Mouse (Mus musculus) embryonic stem cell, embryonic (primary cell): ENCODE results near the gene Dnm1l.
"Not testable (repeated sequence)": the region's sequence is repeated elsewhere in the genome, so short reads cannot be mapped to it uniquely, and the experiment has no call there.

Experiments used
- CTCF ChIA-PET, 4 experiments: fragments of 300-600 bp in 2 of 4; fragments of 350-600 bp in 2 of 4; sonication (Branson Sonifier 250); formaldehyde crosslinking; loops; one replicate each; lab custom pipeline; 2022; ENCODE audit warnings: inconsistent platforms in 2 of 4; lab: Charles Lee
- POLR2A ChIA-PET, 4 experiments: fragments of 300-600 bp in 2 of 4; fragments of 350-600 bp in 2 of 4; sonication (Branson Sonifier 250); formaldehyde crosslinking; loops; one replicate each; lab custom pipeline; 2022; ENCODE audit warnings: antibody characterized with exemption in 4 of 4, inconsistent platforms in 1 of 4; lab: Charles Lee

The Dnm1l gene

DNA sequence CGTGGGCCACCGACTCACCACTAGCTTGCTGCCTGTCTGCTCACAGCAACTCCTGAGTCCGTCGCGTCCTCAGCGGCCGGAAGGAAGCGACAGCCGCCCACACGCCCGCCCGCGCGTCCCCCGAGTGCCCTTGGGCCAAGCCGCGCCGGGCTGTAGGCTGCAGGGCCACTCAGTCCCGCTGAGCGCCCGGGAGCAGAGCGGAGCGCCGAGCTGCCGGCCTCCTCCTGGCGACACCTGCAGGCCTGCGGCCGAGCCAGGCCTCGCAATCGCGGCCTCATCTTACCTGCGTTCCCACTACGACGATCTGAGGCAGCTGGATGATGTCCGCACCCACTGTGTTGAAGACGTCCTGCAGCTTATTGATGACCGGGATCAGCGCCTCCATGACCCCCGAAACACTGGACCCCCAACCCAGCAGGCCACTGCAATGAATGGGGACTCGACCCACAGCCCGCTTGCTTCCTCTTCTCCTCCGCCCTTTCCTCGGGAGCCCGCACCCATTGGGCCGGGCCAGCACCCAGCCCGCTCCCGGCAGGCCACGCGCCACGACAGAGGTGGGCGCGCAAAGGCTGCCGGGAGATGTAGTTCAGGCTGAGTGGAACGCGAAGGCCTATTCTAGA, at the start of gene Dnm1l:
Gene Dnm1l, minus strand, starts transcription at position 479 of the 620 bp plus-strand sequence.
- POLR2A ChIA-PET = interaction anchor here (0.5 to 3.1 kb wide), 34 partner anchors 9 to 722 kb away, joined by 3 to 19 read pairs (median 4); partner anchors contain the start of genes Igll1 (in 1 of the 4) and Mzt2 (in 1 of the 4)
- CTCF ChIA-PET = interaction anchor here in 2 of 4 experiments (0.8 to 0.9 kb wide), 2 partner anchors 9 to 93 kb away, joined by 3 read pairs; no protein-coding TSS in a partner anchor

DNA sequence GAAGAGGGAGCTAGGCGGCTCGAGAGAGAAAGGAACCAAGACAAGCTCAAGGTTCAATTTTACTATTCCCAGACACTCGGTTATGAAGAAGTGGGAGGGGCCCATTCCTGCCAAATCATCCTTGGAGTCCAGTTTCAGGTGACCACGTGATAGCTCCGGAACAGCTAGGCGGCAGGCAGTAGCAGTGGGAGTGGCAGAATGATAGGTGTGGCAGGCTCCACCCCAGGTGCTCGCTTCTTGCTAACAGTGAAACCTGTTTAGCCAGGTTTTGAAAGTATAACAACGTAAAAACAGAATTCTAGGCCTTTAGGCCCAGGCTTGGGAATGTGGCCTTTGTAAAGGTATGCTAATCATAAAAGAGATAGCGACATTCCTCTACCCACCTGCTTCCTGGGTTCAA, 8.5 kb upstream of the Dnm1l start:
- POLR2A ChIA-PET = interaction anchor here in 3 of 4 experiments (0.9 to 2.2 kb wide), 5 partner anchors 8 to 155 kb away, joined by 3 to 16 read pairs (median 5); partner anchors contain the start of gene Dnm1l (in 3 of the 3)
- CTCF ChIA-PET = not testable (repeated sequence)

DNA sequence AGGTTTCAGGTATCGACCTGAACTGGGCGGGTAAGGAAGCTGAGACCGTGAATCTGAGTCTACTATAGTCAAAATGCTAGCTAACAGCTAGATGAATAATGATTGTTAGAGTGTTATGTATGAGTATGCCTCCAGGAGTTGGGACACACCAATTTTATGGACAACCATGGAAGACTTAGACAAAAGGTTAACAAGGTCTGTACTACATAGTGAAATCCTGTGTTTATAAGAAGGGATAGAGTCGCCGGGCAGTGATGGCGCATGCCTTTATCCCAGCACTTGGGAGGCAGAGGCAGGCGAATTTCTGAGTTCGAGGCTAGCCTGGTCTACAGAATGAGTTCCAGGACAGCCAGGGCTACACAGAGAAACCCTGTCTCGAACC, 333 bp upstream of the Dnm1l start:
- POLR2A ChIA-PET = interaction anchor here in 3 of 4 experiments (0.8 to 3.1 kb wide), 19 partner anchors 8 to 722 kb away, joined by 3 to 19 read pairs (median 4); partner anchors contain the start of genes Igll1 (in 1 of the 3) and Mzt2 (in 1 of the 3)

DNA sequence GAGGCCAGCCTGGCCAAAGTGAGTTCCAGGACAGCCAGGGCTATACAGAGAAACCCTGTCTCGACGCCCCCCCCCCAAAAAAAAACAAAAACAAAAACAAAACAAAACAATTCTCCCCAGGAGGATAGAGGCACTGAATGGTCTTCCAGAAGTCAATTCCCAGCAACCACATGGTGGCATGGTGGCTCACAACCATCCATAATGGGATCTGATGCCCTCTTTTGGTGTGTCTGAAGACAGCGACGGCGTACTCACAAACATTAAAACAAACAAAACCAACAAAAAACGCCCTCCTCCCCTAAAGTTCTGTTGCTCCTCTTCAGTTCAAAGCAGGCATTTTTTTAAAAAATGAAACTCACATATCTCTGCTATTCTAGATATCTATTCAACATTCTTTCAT, 851 bp downstream of the Dnm1l start:
- ChIA-PET CTCF (interaction anchor here in 1 of 4 experiments (0.8 kb wide), 1 partner anchor 9 kb away, joined by 3 read pairs; no protein-coding TSS in a partner anchor), POLR2A (interaction anchor here (0.6 to 3.1 kb wide), 26 partner anchors 9 to 721 kb away, joined by 3 to 19 read pairs (median 4); partner anchors contain the start of genes Igll1 (in 1 of the 4) and Mzt2 (in 1 of the 4))

More for the DNA sequence above, 333 bp upstream of the Dnm1l start:
- CTCF ChIA-PET = interaction anchor here in 1 of 4 experiments (0.9 kb wide), 1 partner anchor 92 kb away, joined by 3 read pairs; no protein-coding TSS in a partner anchor

GRCm38 (mm10) chr16:16346420-16346819, 12.3 kb downstream of the Dnm1l start:
- ChIA-PET POLR2A (interaction anchor here in 2 of 4 experiments (1.2 to 2.2 kb wide), 3 partner anchors 12 to 42 kb away, joined by 4 to 13 read pairs (median 9); partner anchors contain the start of genes Dnm1l (in 2 of the 2) and Yars2 (in 1 of the 2)), CTCF (no interaction called here)

DNA sequence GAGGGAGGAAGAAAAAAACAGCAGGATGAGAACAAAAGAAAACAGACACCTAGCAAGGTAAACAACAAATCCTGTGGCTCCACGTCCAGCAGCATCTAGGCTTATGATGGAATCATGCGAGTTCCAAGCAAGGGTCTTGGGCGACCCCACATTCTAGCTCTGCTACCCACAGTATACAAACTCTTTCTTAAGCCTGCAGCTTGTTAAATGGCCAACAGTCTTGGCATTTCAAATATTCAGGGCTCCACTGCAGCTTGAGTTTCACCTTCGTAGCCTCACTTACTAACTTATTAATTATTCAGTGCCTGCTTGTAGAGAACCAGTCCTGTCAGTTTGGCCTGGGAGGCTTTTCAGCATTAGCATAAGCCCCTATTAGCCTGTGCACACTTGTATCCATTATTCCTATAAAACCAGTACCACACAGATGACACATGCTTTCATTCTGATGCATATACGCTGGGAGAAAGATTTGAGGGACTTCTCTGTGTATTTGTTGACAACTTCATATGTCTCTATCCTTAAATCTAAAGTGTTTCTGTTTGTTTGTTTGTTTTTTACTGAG, 32.9 kb downstream of the Dnm1l start:
- CTCF ChIA-PET = no interaction called here
- POLR2A ChIA-PET = interaction anchor here in 1 of 4 experiments (4.3 kb wide), 1 partner anchor 17 kb away, joined by 20 read pairs; no protein-coding TSS in a partner anchor

DNA sequence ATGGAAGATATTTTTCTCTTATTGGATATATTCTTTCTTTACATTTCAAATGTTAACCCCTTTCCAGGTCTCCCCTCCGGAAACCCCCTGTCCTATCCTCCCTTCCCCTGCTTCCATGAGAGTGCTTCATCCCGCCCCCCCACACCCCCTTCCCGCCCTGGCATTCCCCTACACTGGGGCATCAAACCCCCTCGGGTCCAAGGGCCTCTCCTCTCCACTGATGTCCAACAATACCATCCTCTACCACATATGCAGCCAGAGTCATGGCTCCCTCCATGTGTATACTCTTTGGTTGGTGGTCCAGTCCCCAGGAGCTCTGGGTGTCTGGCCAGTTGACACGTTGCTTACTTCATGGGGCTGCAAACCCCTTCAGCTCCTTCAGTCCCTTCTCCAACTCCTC, 47.4 kb downstream of the Dnm1l start:
- CTCF ChIA-PET = interaction anchor here in 1 of 4 experiments (0.6 kb wide), 1 partner anchor 734 kb away, joined by 4 read pairs; no protein-coding TSS in a partner anchor
- POLR2A ChIA-PET = interaction anchor here in 2 of 4 experiments (0.8 to 1.7 kb wide), 7 partner anchors 8 to 653 kb away, joined by 3 to 10 read pairs (median 3); partner anchors contain the start of genes Dnm1l (in 1 of the 2) and Yars2 (in 1 of the 2)

DNA sequence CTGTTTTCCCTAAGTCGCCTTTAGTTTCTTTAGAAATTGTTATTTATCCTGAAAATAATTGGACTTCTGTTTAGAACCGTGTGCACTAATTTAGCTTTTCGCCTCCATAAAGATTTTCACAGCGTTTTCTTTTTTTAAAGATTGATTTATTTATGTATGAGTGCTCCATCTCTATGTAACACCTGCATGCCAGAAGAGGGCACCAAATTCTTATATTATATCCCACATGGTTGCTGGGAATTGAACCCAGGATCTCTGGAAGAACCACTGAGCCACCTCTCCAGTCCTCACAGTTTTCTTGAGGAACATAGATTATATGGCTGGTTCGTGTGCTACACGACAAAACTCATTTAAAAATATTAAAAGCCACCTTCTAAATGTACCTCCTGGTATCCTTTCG, 54.9 kb downstream of the Dnm1l start:
- CTCF ChIA-PET = interaction anchor here in 2 of 4 experiments (0.8 to 1.0 kb wide), 2 partner anchors 89 to 281 kb away, joined by 3 read pairs; no protein-coding TSS in a partner anchor
- POLR2A ChIA-PET = interaction anchor here (0.6 to 4.6 kb wide), 52 partner anchors 8 to 667 kb away, joined by 3 to 27 read pairs (median 4); partner anchors contain the start of genes Pkp2 (in 3 of the 4), Dnm1l (in 1 of the 4), Fgd4 (in 1 of the 4) and Ppm1f (in 1 of the 4)

DNA sequence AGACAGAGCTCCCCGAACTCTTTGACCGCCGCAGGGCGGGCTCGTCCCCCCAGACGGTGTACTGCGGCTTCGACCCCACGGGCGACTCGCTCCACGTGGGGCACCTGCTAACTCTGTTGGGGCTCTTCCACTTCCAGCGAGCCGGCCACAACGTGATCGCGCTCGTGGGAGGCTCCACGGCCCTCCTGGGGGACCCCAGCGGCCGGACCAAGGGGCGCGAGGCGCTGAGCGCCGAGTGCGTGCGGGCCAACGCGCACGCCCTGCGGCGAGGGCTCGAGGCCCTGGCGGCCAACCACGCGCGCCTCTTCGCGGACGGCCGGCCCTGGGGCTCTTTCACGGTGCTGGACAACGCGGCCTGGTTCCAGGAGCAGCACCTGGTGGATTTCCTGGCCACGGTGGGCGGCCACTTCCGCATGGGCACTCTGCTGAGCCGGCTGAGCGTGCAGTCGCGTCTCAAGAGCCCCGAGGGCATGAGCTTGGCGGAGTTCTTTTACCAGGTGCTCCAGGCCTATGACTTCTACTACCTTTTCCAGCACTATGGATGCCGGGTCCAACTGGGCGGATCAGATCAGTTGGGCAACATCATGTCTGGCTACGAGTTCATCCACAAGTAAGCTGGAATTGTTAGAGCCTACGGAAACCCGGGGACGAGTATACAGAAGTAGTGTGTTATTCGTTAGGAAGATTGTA, 55.5 kb downstream of the Dnm1l start:
- POLR2A ChIA-PET = interaction anchor here (0.6 to 4.6 kb wide), 56 partner anchors 8 to 943 kb away, joined by 3 to 27 read pairs (median 4); partner anchors contain the start of genes Pkp2 (in 3 of the 4), Dnm1l (in 1 of the 4), Fgd4 (in 1 of the 4) and Ppm1f (in 1 of the 4)
- CTCF ChIA-PET = interaction anchor here in 3 of 4 experiments (0.5 to 1.4 kb wide), 4 partner anchors 88 to 415 kb away, joined by 3 to 4 read pairs (median 3); no protein-coding TSS in a partner anchor

- POLR2A ChIA-PET = interaction anchor here (0.6 to 4.6 kb wide), 41 partner anchors 8 to 944 kb away, joined by 3 to 27 read pairs (median 5); partner anchors contain the start of genes Pkp2 (in 2 of the 4), Dnm1l (in 1 of the 4) and Ppm1f (in 1 of the 4)
- CTCF ChIA-PET = interaction anchor here in 3 of 4 experiments (0.6 to 1.4 kb wide), 3 partner anchors 87 to 415 kb away, joined by 3 to 4 read pairs (median 3); no protein-coding TSS in a partner anchor
These were observed 56.2 kb downstream of the Dnm1l start, which contains the start of gene Yars2 for GRCm38 (mm10) chr16:16302369-16303137. Gene Yars2 (plus strand): TSS chr16:16302965.

DNA sequence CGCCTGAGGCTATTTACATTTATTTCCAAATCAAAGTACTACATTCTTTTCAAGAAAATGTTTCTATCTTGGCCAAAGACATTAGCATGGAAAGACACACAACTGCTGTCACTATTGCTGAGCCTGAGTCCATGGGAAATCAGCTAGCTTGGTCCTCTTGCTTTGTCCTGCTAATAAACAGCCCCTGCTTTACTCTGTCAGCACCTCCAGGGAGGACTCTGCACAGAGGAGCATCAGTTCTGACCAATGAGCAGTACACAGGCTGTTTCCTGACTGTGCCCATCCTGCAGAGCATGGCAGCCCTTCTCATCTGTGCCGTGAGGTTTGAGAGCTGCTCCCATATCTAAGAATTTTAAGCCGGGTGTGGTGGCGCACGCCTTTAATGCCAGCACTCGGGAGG, 85.0 kb downstream of the Dnm1l start:
- ChIA-PET CTCF (no interaction called here), POLR2A (interaction anchor here in 3 of 4 experiments (0.6 to 1.5 kb wide), 3 partner anchors 30 to 794 kb away, joined by 3 read pairs; no protein-coding TSS in a partner anchor)

DNA sequence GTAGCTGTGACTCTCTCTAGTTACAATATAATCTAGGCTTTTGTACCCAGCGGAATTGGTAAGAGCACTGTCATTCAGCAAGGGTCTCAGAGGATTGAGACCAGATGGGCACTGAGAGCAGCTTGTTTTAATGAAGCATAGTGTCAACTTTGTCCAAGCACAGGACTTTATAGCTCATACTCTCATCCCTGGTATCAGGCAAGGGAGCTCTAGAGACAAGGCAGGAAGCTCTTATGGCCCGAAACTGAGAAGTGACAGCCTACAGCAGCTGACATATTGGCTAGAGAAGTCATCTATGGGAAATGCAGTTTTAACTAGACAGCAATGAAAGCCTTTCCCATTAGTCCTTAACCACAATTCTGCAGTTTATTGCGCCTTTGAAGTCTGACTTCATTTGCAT, 85.8 kb downstream of the Dnm1l start:
- ChIA-PET POLR2A (interaction anchor here in 3 of 4 experiments (1.1 to 1.5 kb wide), 3 partner anchors 31 kb away, joined by 3 read pairs; no protein-coding TSS in a partner anchor), CTCF (no interaction called here)

- ChIA-PET POLR2A (no interaction called here), CTCF (no interaction called here)
These were observed 96.3 kb downstream of the Dnm1l start for GRCm38 (mm10) chr16:16262436-16262835.
